Mouse (Mus musculus) left cerebral cortex, adult 8-10 months (tissue): ENCODE measurements at regions not wholly inside any gene's neighbourhood (a gene's known extent, or its start where the extent isn't known, plus 50 kb on each side); places are given as distances from the start of the nearest gene placed in this dataset.
"Not testable (repeated sequence)": the region's sequence is repeated elsewhere in the genome, so short reads cannot be mapped to it uniquely, and the experiment has no call there.

Experiments used
- DNase-seq, 2 experiments: peaks; one replicate each; pipeline ENCODE4 v3.0.0; 2022; ENCODE audit warnings: low spot score in 2 of 2

- DNase-seq, result not testable (repeated sequence)
Observed at GRCm38 (mm10) chr2:18453426-18453825, 60.8 kb upstream of the Dnajc1 start.

DNA sequence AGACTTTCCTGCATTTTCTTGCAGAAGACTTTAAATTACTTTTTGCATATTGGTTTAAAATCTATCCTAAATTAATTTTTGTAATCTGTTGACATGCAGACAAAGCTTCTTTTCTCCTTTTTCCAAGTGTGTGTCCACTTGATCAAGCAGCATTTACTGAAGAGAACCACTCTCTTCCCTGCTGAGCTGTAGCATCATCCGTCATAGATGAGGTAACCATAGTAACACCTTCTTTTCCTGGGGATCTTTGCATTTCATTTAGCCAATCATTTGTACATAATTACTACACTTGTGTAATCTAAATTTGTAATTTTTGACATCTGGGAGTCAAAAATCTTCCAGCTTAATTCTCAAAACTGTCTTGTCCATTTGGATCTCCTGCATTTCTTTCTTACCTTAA lies 53.2 kb upstream of the Dnajc1 start:
- no peak for DNase-seq
